Mouse (Mus musculus) ES-E14 (cell line): Measurements from ENCODE around the gene Synj2. TPM values are rescaled to one million over a fixed set of nuclear protein-coding genes. Genes with fewer than 3 reads are reported as not detected.

Experiments
- DNase-seq: peaks from one replicate; pipeline ENCODE4 v3.0.0-alpha.2; 2013; ENCODE audit warnings: low read depth, low spot score
- H3K27ac ChIP-seq: 2 replicates; pipeline ENCODE4 v1.5.1; 2012; ENCODE audit warnings: low read depth, mild to moderate bottlenecking, low read length, moderate library complexity, mixed read lengths; ENCODE audit not compliant: poor library complexity, insufficient read depth, severe bottlenecking
- H3K36me3 ChIP-seq: 2 replicates; pipeline ENCODE4 v1.6.1; 2012; ENCODE audit warnings: mild to moderate bottlenecking, low read length, moderate library complexity, mixed read lengths; ENCODE audit not compliant: control insufficient read depth, poor library complexity, insufficient read depth, severe bottlenecking
- H3K4me1 ChIP-seq, 2 experiments: fragments of 150-350 bp in 1 of 2; sonication (generic) in 1 of 2; 2 replicates each; pipeline ENCODE4 v1.6.1; 2012; ENCODE audit warnings: low read length in 2 of 2, mild to moderate bottlenecking in 1 of 2, mixed read lengths in 1 of 2; ENCODE audit not compliant: control insufficient read depth in 2 of 2, insufficient read depth in 2 of 2, poor library complexity in 1 of 2
- H3K4me3 ChIP-seq, 2 experiments: fragments of 150-350 bp in 1 of 2; sonication (generic) in 1 of 2; 2 replicates each; pipeline ENCODE4 v1.5.1; 2012; ENCODE audit warnings: low read length in 2 of 2, low read depth in 1 of 2, mild to moderate bottlenecking in 1 of 2, mixed read lengths in 1 of 2; ENCODE audit not compliant: insufficient read depth in 1 of 2, poor library complexity in 1 of 2, severe bottlenecking in 1 of 2
- H3K9ac ChIP-seq: 2 replicates; pipeline ENCODE4 v1.6.1; 2012; ENCODE audit warnings: low read depth, mild to moderate bottlenecking, low read length, mixed read lengths; ENCODE audit not compliant: poor library complexity, insufficient read depth, severe bottlenecking
- H3K9me3 ChIP-seq: fragments of 150-350 bp; sonication (generic); 2 replicates; pipeline ENCODE4 v1.6.1; 2012; ENCODE audit warnings: low read depth, mild to moderate bottlenecking, low read length; ENCODE audit not compliant: control insufficient read depth, insufficient read depth
- CHD2 ChIP-seq: IDR thresholded peaks from 2 replicates; pipeline ENCODE4 v1.6.1; 2014; ENCODE audit warnings: mild to moderate bottlenecking, low read depth, low read length, inconsistent platforms
- HCFC1 ChIP-seq: IDR thresholded peaks from 2 replicates; pipeline ENCODE4 v1.6.1; 2012; ENCODE audit warnings: low read length, inconsistent platforms, borderline replicate concordance; ENCODE audit not compliant: insufficient read depth
- MAFK ChIP-seq: IDR thresholded peaks from 2 replicates; pipeline ENCODE4 v1.6.1; 2014; ENCODE audit warnings: mild to moderate bottlenecking, low read depth, low read length, inconsistent platforms; ENCODE audit not compliant: insufficient read depth
- ZC3H11A ChIP-seq: IDR thresholded peaks from 2 replicates; pipeline ENCODE4 v1.6.1; 2012; ENCODE audit warnings: low read depth, mild to moderate bottlenecking, inconsistent platforms, low read length, borderline replicate concordance
- ZNF384 ChIP-seq: IDR thresholded peaks from 2 replicates; pipeline ENCODE4 v1.6.1; 2012; ENCODE audit warnings: low read depth, low read length, inconsistent platforms
- in situ Hi-C, 2 experiments: fragments of 600-800 bp; cut with MboI; formaldehyde crosslinking; loops; one replicate each; pipeline ENCODE4 v1.15.1; 2025; ENCODE audit warnings: low sequenced_read_pairs in 2 of 2, inconsistent platforms in 1 of 2; ENCODE audit not compliant: unreplicated experiment in 2 of 2
- total RNA-seq: library from RNA; depleted of rRNA; stranded (reverse); fragments of 300-350 nt; gene quantifications from 2 replicates; pipeline ENCODE4 v1.2.3, GENCODE M21; 2012

Synj2 gene
- total RNA-seq, 1 experiment: 6.1 TPM

GRCm38 (mm10) chr17:6000864-6001319 is 59.8 kb downstream of the Synj2 start:
- Histone ChIP-seq H3K27ac (no peak overlapping the region), H3K9me3 (no peaks in the 10 kb centered on the region), H3K4me1 (peaks cover 0 to 6% of the 10 kb centered on the region in 2 experiments; a peak in 3 of 4 replicates), H3K4me3 (no peak overlapping the region), H3K36me3 (no peaks in the 10 kb centered on the region; the same call in 1 of the 2 replicates), H3K9ac (no peak overlapping the region)
- no peak for TF ChIP-seq HCFC1
- TF ChIP-seq ZC3H11A: no peak
- TF ChIP-seq MAFK: no peak
- TF ChIP-seq ZNF384: no peak
- no peak for TF ChIP-seq CHD2
- DNase-seq: no peak
- in situ Hi-C loops: no loop called here

- no peaks in the 10 kb centered on the region for H3K9me3 ChIP-seq
- H3K27ac ChIP-seq: no peak overlapping the region
- H3K4me1 ChIP-seq: peaks cover 0 to 10% of the 10 kb centered on the region in 2 experiments; a peak in 3 of 4 replicates
- TF ChIP-seq HCFC1 (no peak), ZNF384 (no peak), MAFK (no peak), ZC3H11A (no peak), CHD2 (no peak)
- DNase-seq: no peak
- in situ Hi-C loops: no loop called here
- H3K36me3 ChIP-seq: no peaks in the 10 kb centered on the region; the same call in 1 of the 2 replicates
- H3K4me3 ChIP-seq: no peak overlapping the region
- H3K9ac ChIP-seq: no peak overlapping the region
These were observed 60.3 kb downstream of the Synj2 start for GRCm38 (mm10) chr17:6001389-6001788.

GRCm38 (mm10) chr17:6001836-6002235 is 60.8 kb downstream of the Synj2 start:
- H3K4me1 ChIP-seq: peaks cover 0 to 12% of the 10 kb centered on the region in 2 experiments; a peak in 3 of 4 replicates
- DNase-seq: no peak

GRCm38 (mm10) chr17:6002563-6002962 is 61.5 kb downstream of the Synj2 start:
- no peak overlapping the region for H3K4me3 ChIP-seq
- DNase-seq: no peak
- H3K9ac ChIP-seq: no peak overlapping the region
- no peak overlapping the region for H3K27ac ChIP-seq
- H3K9me3 ChIP-seq: no peaks in the 10 kb centered on the region
- peaks cover 0 to 12% of the 10 kb centered on the region in 2 experiments; a peak in 3 of 4 replicates for H3K4me1 ChIP-seq
- in situ Hi-C loops: no loop called here
- TF ChIP-seq ZC3H11A (no peak), ZNF384 (no peak), MAFK (no peak), HCFC1 (no peak), CHD2 (no peak)
- H3K36me3 ChIP-seq: no peaks in the 10 kb centered on the region

More at GRCm38 (mm10) chr17:6001836-6002235, 60.8 kb downstream of the Synj2 start:
- Histone ChIP-seq H3K9ac (no peak overlapping the region), H3K9me3 (no peaks in the 10 kb centered on the region), H3K27ac (no peak overlapping the region), H3K36me3 (no peaks in the 10 kb centered on the region), H3K4me3 (no peak overlapping the region)
- in situ Hi-C loops: no loop called here
- no peak for TF ChIP-seq MAFK
- no peak for TF ChIP-seq ZNF384
- no peak for TF ChIP-seq CHD2
- TF ChIP-seq HCFC1: no peak
- TF ChIP-seq ZC3H11A: no peak

GRCm38 (mm10) chr17:6003661-6004060 is 62.6 kb downstream of the Synj2 start:
- Histone ChIP-seq H3K4me3 (no peak overlapping the region), H3K9me3 (no peaks in the 10 kb centered on the region), H3K9ac (no peak overlapping the region), H3K27ac (no peak overlapping the region), H3K4me1 (peaks cover 0 to 12% of the 10 kb centered on the region in 2 experiments; a peak in 3 of 4 replicates), H3K36me3 (0 out of 2 replicates have a peak, but pooled peaks cover 2% of the 10 kb centered on the region)
- TF ChIP-seq ZC3H11A: no peak
- in situ Hi-C loops: no loop called here
- no peak for DNase-seq
